Mouse (Mus musculus) adipocyte (in vitro differentiated cells): ENCODE data around the gene Rad51b.
A peak's percentile ranks its signal among the peaks of the same experiment; 100 is the strongest.

ENCODE experiments used
- DNase-seq: peaks from one replicate; pipeline ENCODE4 v3.0.0-alpha.2; 2016; ENCODE audit warnings: low spot score

The Rad51b gene

DNA sequence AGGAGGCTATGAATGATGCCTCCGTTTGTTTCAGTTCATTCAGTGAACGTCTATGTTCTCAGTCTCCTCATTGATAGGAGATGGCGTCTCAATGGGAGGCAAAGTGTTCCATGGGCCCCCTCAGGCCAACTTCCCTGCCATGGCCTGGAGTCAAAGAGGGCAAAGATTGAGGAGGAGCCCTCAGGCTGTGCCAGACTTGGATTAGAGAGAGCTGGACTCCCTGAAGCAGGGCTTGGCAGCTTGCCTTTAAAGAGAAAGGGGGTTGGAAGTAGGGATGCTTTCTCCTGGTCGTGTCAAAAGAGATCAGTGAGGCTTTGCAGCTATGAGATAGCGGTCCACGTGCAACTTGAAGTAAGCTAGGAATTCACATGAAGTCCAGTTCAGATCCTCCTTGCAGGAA is 469.0 kb downstream of the Rad51b start:
- peak; percentile 52 for DNase-seq

DNA sequence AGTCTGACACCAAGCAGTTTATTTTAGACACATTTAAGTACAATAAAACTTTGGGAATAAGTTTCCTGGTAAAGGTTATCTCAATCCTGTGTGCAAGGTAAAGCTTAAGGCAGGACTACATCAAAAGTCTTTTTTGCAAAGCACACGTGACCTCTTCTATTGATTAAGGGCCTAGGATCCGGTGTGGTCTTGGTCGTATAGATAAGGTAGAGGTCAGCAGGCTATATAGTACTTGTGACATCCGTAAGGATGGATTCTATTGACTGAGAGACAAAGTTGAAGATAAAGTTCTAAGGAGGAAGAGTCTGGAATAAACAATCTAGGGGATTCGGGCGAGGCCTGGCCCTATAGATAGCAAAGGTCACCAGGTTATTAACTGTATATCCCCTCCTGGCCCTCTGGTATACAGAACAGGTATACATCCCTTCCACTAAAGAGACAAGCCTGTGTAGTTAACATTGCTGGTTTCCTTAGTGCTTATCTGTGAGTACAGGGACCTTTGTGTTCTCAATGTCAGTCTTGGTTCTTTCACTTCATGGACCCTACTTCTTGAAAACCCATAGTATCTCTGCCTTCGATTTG is 471.8 kb downstream of the Rad51b start:
- no peak for DNase-seq

DNA sequence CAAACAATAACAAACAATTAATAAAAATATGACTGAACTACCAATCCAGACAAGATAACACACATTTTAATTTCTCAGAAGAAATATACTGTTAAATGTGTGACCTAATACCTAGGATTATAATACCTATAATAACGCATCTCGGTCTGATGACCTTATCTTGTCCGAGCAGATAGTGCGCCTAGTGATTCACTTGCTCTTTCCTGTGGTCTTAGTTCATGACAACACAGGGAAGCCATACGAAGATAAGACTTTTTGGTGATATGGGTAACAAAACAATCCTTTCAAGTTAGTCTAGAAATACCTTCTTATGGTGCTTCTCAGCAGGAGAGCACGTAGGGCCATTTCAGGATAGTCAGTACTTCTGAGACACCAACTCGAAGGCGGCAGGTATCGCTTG is 472.7 kb downstream of the Rad51b start:
- no peak for DNase-seq

- no peak for DNase-seq
Observed at GRCm38 (mm10) chr12:79771194-79771593, 474.1 kb downstream of the Rad51b start.

DNA sequence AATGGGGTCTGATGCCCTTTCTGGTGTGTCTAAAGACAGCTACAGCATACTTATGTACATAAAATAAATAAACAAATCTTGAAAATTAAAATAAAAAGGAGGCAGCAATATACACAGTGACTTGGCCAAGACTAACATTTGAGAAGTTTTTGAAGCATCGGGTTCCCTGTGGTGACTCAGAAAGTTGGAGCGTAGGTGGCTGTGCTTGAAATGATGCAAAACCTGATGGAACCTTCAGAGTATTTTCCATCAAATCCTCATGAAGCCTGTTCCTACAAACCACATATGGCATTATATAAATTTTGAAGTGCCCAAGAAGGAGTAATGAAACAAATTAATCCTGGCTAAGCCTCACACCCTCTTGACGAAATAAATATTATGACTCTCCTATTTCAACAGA is 474.7 kb downstream of the Rad51b start:
- DNase-seq, result no peak

DNA sequence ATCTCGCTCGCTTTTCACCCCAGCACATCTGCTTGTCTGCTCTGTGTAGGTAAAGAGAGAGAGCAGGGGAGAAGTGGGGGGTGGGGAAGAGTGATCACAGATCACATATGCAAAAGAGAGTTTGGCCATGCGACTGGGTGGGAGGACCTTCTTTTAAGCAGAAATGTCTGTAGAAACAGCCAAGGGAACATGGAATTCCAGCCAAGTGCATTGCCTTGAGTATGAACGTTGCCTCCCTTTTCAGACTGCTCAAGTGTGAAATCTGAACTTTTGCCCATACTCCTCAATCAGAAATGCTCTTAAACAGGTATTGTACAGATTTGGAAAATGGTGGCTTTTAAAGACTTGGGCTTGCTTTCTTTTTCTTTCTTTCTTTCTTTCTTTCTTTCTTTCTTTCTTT is 476.2 kb downstream of the Rad51b start:
- DNase-seq, result peak; percentile 58

DNA sequence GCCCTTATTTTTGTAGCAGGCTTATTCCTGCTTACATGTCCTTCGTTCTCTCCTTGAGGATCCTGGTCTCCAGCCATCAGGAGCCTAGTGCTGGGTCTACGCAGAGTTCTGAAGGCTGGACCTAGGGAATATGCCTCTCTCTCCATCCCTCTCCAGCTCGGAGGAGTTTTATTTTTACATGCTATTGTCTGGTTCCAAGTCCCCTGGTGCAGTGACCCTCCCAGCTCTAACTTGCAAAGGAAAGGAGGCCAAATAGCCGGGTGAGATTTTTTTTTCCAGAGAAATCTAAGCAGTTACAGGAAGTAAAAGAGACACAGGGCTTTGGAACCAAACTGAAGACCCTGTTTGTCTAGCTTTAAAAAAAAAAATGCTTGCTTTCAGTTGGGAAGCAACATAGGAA is 477.5 kb downstream of the Rad51b start:
- DNase-seq, result no peak

- no peak for DNase-seq
Observed at GRCm38 (mm10) chr12:79776828-79777227, 479.7 kb downstream of the Rad51b start.

DNA sequence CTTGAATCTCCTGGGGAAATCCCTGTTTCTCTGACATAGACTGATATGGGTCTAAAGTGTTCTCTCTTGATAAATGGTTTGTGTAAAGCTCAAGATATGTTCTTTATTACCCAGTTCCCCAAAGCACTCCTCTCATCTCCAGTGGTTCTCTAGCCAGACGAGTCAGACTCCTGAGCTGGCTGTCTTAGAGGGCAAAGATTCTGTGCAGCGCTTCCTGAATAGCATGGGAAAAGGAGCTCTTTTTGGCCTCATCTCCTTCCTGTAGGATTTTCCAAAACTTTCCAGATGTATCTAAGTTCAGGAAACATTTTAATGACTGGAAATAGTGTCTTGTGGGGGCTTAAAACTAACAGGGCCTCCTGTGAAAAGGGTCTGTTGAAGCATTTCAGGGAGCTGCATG is 483.7 kb downstream of the Rad51b start:
- DNase-seq, result no peak

DNA sequence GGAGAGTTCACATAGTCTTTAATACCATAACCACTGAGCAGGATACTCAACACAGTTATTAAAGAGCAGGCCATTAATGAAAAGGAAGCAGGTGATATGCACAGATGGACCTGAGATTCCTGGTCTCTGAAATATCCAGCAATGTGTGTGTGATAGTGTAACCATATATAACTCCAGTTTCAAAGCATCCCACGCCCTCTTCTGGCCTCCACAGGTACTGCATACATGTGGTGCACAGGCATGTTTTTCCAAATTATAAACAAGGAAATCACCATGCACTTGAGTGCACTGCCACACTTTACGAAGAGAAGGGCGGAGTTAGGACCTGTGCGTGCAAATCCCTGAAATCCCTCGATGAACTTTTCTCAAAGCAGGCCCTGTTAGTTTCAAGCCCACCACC is 484.7 kb downstream of the Rad51b start:
- DNase-seq, result no peak

DNA sequence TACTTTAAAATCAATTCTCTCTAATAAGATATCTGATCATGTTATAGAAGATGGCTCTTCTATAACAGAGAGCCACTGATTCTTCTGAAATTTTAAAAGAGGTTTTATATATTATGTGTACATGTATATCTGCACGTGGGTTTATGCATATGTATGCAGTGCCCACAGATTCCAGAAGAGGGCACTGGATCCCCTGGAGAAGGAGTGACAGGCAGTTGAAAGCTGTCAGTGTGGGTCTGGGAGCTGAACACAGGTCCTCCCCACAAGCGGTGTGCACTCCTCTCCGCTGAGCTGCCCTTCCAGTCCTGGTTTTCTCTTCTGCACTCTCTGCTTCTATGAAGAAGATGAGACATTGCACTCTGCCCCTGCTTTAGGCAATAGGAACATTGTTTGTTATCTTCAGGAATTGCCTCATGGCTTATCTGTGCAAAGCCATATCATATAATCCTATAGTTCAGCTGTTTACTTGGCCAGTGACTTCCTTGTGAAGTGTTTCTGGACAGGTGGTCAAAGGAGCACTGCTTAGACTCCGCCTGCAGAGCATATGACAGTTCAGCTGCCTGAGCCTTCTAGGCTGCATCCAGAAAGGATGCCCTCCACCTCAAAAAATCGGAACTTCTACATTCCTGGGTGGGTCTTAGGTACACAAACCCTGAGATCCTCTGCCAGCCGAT is 485.5 kb downstream of the Rad51b start:
- DNase-seq, result no peak

- no peak for DNase-seq
Observed at GRCm38 (mm10) chr12:79784159-79784558, 487.1 kb downstream of the Rad51b start.

- no peak for DNase-seq
Observed at GRCm38 (mm10) chr12:79785691-79786090, 488.6 kb downstream of the Rad51b start.

- no peak for DNase-seq
Observed at GRCm38 (mm10) chr12:79787538-79787937, 490.5 kb downstream of the Rad51b start.

GRCm38 (mm10) chr12:79788340-79788739 is 491.3 kb downstream of the Rad51b start:
- no peak for DNase-seq

DNA sequence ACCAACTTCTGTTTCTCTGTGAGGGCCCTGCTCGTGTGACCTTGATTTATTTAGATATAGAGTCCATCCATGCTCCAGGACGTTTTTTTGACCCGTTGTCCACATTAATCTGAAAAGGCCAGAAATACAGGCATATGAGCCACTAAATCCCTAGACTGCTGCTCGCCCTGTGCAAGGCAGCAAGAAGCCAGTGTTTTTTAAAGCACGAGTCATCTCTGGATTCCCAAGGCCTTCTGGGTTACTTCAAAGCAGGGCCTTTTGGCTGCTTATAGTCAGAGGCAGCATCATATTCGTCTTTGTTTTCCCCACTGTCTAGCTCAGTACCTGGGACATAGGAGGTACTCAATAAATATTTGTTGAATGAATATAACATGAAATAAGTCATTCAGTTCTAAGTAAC is 492.4 kb downstream of the Rad51b start:
- no peak for DNase-seq

- DNase-seq, result peak; percentile 39
Observed at GRCm38 (mm10) chr12:79793382-79793781, 496.3 kb downstream of the Rad51b start.

DNA sequence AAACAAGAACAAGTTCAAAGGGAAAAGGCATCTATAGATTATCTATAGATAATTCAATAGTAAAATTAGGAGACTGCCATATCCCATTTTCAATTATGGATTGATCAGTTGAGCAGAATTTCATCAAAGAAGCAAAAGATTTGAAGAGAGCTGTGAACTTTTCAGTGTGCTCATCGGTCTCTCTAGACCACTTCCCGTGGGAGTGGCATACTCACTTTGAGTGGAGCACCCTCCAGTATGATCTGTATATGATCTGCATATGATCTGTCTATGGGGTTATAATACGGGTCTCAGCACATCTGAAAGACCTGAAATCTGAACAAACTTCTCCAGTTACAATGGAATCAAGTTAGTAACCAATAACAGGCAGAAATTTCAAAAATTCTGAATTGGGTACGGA is 497.7 kb downstream of the Rad51b start:
- no peak for DNase-seq

- DNase-seq, result no peak
Observed at GRCm38 (mm10) chr12:79796260-79796659, 499.2 kb downstream of the Rad51b start.

DNA sequence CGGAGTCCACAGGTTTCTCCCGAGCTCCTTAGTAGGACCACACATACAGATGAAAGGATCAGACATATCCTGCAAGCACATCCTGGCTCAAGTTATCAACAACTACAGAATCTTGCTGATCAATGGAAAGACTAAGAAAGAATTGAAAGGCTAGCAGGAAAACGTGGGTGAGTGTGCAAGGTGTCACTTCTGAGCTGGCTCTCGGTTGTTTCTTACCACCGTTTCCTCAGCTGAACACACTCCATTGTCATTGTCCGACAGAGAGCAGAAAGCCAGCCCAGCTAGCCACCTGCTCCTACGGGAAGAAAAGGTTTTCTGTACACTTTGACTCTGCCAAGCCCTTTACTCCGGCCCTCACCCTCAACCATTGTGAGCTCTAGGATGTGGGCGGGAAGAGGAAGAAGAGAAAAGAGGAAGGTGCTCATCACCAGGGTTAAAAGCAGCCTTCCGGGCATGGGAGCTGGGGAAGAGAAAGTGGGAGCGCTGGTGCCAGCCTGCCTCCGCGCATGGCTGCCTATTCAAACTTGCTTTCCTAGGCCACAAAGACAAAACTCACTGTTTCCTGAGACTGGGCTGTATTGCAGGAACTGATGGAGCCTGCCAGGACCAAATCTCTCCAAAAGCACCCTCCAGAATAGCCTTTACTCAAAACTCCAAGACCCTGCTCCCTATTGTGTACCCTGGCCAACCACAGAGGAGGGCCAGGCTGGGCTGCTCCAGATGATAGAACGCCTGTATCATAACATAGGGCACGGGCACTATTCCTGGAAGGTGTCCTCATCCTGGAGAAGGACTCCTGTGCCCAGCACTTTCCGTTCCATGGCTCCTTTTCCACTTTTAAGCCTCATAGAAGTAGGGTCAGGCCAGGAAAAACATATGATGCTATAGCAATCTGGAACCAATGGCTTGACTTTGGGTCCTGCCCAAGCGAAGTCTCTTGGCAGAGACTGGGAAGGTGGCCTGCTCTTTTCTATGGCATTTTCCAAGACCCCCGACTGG is 500.0 kb downstream of the Rad51b start:
- no peak for DNase-seq

GRCm38 (mm10) chr12:79798488-79798887 is 501.4 kb downstream of the Rad51b start:
- DNase-seq, result no peak

GRCm38 (mm10) chr12:79799370-79799769 is 502.3 kb downstream of the Rad51b start:
- no peak for DNase-seq

DNA sequence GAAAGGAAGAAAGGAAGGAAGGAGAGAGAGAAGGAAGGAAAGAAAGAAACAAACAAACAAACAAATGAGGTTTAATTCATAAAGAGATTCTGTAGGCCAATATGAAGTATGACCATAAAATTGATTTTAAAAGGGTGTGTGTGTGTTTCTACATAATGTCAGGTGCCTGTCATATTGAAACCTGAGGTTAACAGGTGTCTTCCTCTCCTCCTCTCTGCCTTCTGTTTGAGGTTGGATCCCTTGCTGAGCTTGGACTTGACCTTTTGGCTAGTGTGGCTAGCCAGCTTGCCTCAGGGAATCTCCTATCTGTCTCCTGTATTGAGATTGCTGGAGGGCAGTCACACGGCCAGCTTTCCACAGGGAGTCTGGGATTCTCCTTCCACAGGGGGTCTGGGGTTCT is 506.6 kb downstream of the Rad51b start:
- no peak for DNase-seq
